Mouse (Mus musculus) liver, embryonic 13.5 days (tissue): ENCODE data around the gene Aco1. TPM values are rescaled to one million over a fixed set of nuclear protein-coding genes. Genes with fewer than 3 reads are reported as not detected.

Experiments used
- ATAC-seq: fragments of 200-750 bp; cut with Nextera tagmentation; 2 replicates; pipeline ENCODE4 v1.8.0; 2017; ENCODE audit warnings: low read depth, mild to moderate bottlenecking, moderate number of reproducible peaks, moderate library complexity
- DNase-seq: peaks from one replicate; pipeline ENCODE4 v3.0.0; 2022
- H3K27ac ChIP-seq: fragments of 300-500 bp; sonication (generic); 2 replicates; pipeline ENCODE4 v1.5.1; 2015; ENCODE audit warnings: moderate library complexity, mild to moderate bottlenecking, inconsistent platforms
- H3K27me3 ChIP-seq: fragments of 300-500 bp; sonication (generic); 2 replicates; pipeline ENCODE4 v1.6.1; 2015; ENCODE audit warnings: mild to moderate bottlenecking, inconsistent platforms
- H3K36me3 ChIP-seq: fragments of 300-500 bp; sonication (generic); 2 replicates; pipeline ENCODE4 v1.6.1; 2015; ENCODE audit warnings: mild to moderate bottlenecking, inconsistent platforms
- H3K4me1 ChIP-seq: fragments of 300-500 bp; sonication (generic); replicated peaks from 2 replicates; pipeline ENCODE4 v1.6.1; 2015; ENCODE audit warnings: inconsistent platforms
- H3K4me2 ChIP-seq: fragments of 300-500 bp; sonication (generic); 2 replicates; pipeline ENCODE4 v1.6.1; 2015; ENCODE audit warnings: inconsistent platforms, mild to moderate bottlenecking, moderate library complexity
- H3K4me3 ChIP-seq: fragments of 300-500 bp; sonication (generic); replicated peaks from 2 replicates; pipeline ENCODE4 v1.5.1; 2015; ENCODE audit warnings: mild to moderate bottlenecking, inconsistent platforms
- H3K9ac ChIP-seq: fragments of 300-500 bp; sonication (generic); 2 replicates; pipeline ENCODE4 v1.6.1; 2015; ENCODE audit warnings: mild to moderate bottlenecking, inconsistent platforms
- H3K9me3 ChIP-seq: fragments of 300-500 bp; sonication (generic); replicated peaks from 2 replicates; pipeline ENCODE4 v1.6.1; 2016; ENCODE audit warnings: inconsistent platforms
- WGBS: fragments of 180-500 bp; shearing (Covaris S2); methylation state at CpG from one replicate; pipeline ENCODE4 v1.1.7; 2015; ENCODE audit not compliant: insufficient replicate concordance; 5-methylcytosine and 5-hydroxymethylcytosine counted together
- polyA plus RNA-seq: library from polyadenylated mRNA; unstranded; fragments of >200 nt; fragmentation: Nextera tagmentation; extraction: Ambion mirVana; gene quantifications from 2 replicates; pipeline ENCODE4 v1.2.1, GENCODE M21; 2015

Aco1 gene
- polyA plus RNA-seq, 1 experiment from 2014 or later: 20.9 TPM

DNA sequence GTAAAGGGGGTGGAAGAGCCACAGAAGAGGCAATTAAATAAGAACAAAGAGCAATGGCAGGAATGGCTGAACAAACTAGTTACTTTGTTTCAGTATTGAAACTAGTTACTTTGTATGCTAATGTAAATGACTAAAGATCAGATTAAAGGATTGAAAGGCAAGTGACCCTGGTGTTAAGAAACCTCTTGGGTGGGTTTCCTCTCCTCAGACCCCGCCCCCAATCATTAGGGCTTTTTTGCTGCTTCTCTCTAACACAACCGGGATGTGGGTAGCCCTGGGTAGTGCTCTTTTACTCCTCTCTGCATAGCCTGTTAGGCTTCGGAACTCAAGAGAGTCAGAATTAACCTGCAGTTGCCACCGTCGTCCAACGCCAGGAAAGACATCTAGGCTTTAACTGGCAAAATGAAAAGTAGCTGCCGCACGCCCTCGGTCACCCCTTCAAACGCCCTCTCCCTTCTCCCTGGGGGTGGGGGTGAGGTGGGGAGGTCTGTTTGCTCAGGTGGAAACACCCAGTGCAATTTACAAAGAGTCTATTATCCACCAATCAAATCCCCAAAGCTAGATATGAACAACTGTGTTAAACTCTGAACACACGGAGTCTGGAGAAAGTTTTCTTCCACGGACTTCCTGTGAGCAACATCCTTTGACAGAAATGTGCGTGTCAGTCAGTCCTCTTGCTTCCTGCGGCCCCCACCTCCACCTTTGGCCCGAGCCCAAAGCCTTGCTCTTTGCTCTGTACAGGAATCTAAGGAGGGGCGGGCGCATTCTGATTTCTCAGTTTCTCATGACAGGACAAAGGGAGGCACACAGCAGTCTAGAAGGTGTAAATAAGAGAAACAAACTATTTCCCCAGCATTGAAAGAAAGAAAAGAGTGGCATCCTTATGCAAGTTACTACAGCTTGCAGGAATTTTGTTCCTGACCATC, 95.9 kb downstream of the Aco1 start:
- Histone ChIP-seq H3K4me3 (peak overlapping the region; percentile 69), H3K9ac (peak overlapping the region; percentile 71), H3K27me3 (no peaks in the 10 kb centered on the region), H3K27ac (no peak overlapping the region), H3K36me3 (peaks cover 3% of the 10 kb centered on the region; the same call in 1 of the 2 replicates), H3K4me2 (peak overlapping the region; percentile 82), H3K9me3 (no peaks in the 10 kb centered on the region), H3K4me1 (peaks cover 11% of the 10 kb centered on the region)
- 3% methylated on average over 17 of the region's 17 CpGs for WGBS
- no peak for DNase-seq
- peak; percentile 61 for ATAC-seq

DNA sequence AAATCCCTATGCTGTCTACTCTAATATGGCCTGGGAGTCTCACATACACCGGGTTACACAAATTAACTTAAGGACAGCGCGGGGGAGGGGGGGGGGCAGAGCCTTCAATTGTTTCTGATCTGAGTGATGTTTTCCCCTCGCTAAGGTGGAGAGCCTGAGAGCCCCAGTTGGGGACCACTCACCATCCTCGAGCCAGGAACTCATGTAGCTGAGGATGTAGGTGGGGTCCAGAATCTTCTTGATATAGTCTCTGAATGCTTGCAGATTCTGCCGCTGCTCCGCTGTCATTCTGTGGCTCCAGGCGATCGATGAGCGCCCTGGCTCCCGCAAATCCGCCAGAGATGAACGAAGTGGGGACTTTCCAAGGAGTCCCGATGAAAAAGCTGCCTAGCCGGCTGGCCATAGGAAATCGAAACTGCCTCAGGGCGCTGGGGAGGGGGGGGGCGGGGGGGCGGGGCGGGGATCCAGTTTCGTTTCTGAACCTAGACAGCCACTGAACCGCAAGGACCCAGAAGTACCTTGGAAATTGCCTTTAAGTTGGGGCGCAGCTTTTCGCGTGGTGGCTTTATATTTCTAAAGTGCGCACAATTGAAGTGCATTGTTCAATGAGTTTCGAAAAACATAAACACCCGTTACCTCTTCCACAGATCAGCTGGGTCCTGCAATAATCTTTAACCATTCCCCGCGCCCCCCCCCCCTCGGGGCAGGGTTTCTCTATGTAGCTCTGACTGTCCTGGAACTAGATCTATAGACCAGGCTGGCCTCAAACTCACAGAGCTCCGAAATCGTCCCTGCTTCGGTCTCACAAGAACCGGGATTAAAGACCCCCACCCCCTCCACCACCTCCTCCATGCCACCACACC, 96.8 kb downstream of the Aco1 start, which contains the start of gene Ddx58:
Ddx58 (minus strand) TSS at position 420 of the 863 bp plus-strand sequence.
- H3K4me3 ChIP-seq: peak within 1 kb of the TSS; percentile 69
- 0 out of 2 replicates have a peak within 1 kb of the TSS, but pooled peaks have one; percentile 3 for H3K27ac ChIP-seq
- no peaks in the 10 kb centered on the region for H3K27me3 ChIP-seq
- 3% methylated on average over 35 of the region's 35 CpGs for WGBS
- no peak for DNase-seq
- no peaks in the 10 kb centered on the region for H3K9me3 ChIP-seq
- peaks cover 3% of the 10 kb centered on the region; the same call in 1 of the 2 replicates for H3K36me3 ChIP-seq
- ATAC-seq: peak; percentile 45
- peak within 1 kb of the TSS; percentile 71 for H3K9ac ChIP-seq
- H3K4me1 ChIP-seq: peaks cover 11% of the 10 kb centered on the region
- peak within 1 kb of the TSS; percentile 82 for H3K4me2 ChIP-seq

DNA sequence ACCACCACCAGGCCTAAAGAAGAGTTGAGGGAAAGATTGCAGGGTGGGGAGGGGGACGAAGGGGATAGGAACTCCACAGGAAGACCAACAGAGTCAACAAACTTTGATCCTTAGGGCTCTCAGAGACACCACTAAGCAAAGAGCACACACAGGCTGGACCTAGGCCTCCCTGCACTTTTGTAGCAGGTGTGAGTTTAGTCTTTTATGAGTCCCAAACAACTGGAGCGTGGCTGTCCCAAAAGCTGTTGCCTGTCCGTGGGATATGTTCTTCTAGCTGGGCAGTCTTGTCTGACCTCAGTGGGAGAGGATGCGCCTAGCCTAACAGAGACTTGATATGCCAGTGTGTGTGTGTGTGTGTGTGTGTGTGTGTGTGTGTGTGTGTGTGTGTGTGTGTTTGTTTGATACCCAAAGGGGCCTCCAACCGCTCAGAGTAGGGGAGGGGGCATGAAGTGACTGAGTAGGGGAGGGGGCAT, 97.4 kb downstream of the Aco1 start:
- H3K4me3 ChIP-seq: peak overlapping the region; percentile 69
- peak; percentile 33 for ATAC-seq
- peaks cover 11% of the 10 kb centered on the region for H3K4me1 ChIP-seq
- peak overlapping the region; percentile 71; the same call in 1 of the 2 replicates for H3K9ac ChIP-seq
- no peaks in the 10 kb centered on the region for H3K36me3 ChIP-seq
- WGBS: 42% methylated on average over 5 of the region's 5 CpGs
- 0 out of 2 replicates have a peak overlapping the region, but pooled peaks have one; percentile 3 for H3K27ac ChIP-seq
- no peaks in the 10 kb centered on the region for H3K9me3 ChIP-seq
- no peaks in the 10 kb centered on the region for H3K27me3 ChIP-seq
- H3K4me2 ChIP-seq: peak overlapping the region; percentile 82
- no peak for DNase-seq

DNA sequence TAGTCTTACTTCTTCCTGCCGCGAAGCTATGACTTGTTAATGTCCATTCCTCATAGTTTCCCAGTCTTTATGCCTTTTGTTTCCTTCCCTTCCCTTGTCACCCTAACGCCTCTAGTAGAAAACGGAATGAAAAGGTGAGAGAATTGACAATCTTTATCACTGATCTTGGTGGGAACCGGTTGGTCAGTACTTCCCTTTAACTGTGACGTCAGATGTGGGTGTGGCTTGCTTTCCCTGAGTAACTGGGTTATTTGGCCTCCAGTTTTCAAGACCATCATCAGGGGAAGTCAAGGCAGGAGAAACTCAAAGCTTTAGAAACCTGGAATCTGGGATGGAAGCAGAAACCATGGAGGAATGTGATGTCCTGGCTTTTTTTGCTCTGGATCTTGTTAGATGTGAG, 99.0 kb downstream of the Aco1 start:
- 40% methylated on average over 6 of the region's 6 CpGs for WGBS

DNA sequence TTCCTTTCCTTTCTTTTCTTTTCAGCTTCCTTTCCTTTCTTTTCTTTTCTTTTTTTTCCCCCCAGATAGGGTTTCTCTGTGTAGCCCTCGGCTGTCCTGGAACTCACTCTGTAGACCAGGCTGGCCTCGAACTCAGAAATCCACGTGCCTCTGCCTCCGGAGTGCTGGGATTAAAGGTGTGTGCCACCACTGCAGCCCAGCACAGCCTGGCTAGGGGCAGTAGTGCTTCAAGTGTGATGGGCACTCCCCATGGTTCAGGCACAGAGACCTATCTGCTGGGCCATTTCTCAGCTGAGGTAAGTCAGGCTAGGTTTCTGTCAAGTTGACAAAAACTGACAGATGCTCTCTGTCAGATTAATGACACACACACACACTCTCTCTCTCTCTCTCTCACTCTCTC, 100.1 kb downstream of the Aco1 start:
- no peak overlapping the region for H3K9ac ChIP-seq
- DNase-seq (no peak), ATAC-seq (no peak)
- H3K4me3 ChIP-seq: no peak overlapping the region
- WGBS: 80% methylated on average over 4 of the region's 4 CpGs
- no peak overlapping the region for H3K4me2 ChIP-seq
- peaks cover 11% of the 10 kb centered on the region for H3K4me1 ChIP-seq
- no peak overlapping the region for H3K27ac ChIP-seq
- H3K9me3 ChIP-seq: no peaks in the 10 kb centered on the region
- no peaks in the 10 kb centered on the region for H3K27me3 ChIP-seq
- H3K36me3 ChIP-seq: no peaks in the 10 kb centered on the region

More for the DNA sequence above, 99.0 kb downstream of the Aco1 start:
- Histone ChIP-seq H3K4me1 (peaks cover 11% of the 10 kb centered on the region), H3K36me3 (no peaks in the 10 kb centered on the region), H3K4me2 (no peak overlapping the region), H3K9ac (no peak overlapping the region), H3K4me3 (no peak overlapping the region), H3K27ac (no peak overlapping the region), H3K27me3 (no peaks in the 10 kb centered on the region), H3K9me3 (no peaks in the 10 kb centered on the region)
- ATAC-seq: no peak
- DNase-seq: no peak

DNA sequence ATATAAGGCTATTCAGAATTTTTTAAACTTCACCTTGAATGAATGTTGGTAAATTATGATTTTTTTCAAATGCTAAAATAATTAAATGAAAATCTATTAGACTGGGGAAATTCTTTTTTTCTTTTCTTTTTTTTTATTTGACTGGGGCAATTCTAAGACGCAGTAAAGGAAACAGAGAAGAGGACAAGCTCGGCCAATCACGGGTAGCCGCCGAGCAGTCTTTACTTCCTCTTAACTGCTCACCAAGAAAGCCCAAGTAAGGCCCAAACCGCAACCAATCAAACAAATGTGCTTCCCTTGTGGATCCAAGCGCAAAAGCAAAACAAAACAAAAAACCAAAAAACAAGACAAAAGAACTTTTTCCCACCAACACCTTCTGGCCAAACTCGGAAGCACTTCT, 101.2 kb downstream of the Aco1 start:
- Histone ChIP-seq H3K27ac (no peak overlapping the region), H3K4me2 (no peak overlapping the region), H3K4me3 (no peak overlapping the region), H3K36me3 (no peaks in the 10 kb centered on the region), H3K4me1 (peaks cover 5% of the 10 kb centered on the region), H3K27me3 (no peaks in the 10 kb centered on the region), H3K9me3 (no peaks in the 10 kb centered on the region), H3K9ac (no peak overlapping the region)
- 37% methylated on average over 8 of the region's 8 CpGs for WGBS
- no peak for DNase-seq
- ATAC-seq: no peak

Other genes with a start within 250 kb of the Aco1 start
- 2.8 and 3.6 TPM in 2 replicates for gene Ddx58, start 96.7 kb downstream of the Aco1 start, polyA plus RNA-seq
- 20.3 and 26.5 TPM in 2 replicates for gene Smim27, start 126.5 kb downstream of the Aco1 start, polyA plus RNA-seq
- 18.3 and 21.4 TPM in 2 replicates for gene Topors, start 126.8 kb downstream of the Aco1 start, polyA plus RNA-seq
- gene Ndufb6, start 136.3 kb downstream of the Aco1 start, polyA plus RNA-seq: 197 and 202 TPM in 2 replicates